Mouse (Mus musculus) heart, embryonic 11.5 days (tissue): ENCODE measurements at regions not wholly inside any gene's neighbourhood (a gene's known extent, or its start where the extent isn't known, plus 50 kb on each side); places are given as distances from the start of the nearest gene placed in this dataset.

Experiments used
- ATAC-seq: fragments of 200-750 bp; cut with Nextera tagmentation; replicated peaks from 2 replicates; pipeline ENCODE4 v1.8.0; 2017; ENCODE audit warnings: moderate library complexity; ENCODE audit not compliant: insufficient number of reproducible peaks, low FRiP score, low TSS enrichment
- H3K27ac ChIP-seq: fragments of 300-500 bp; sonication (generic); 2 replicates; pipeline ENCODE4 v1.5.1; 2014; ENCODE audit warnings: mild to moderate bottlenecking, low read depth, low read length
- H3K27me3 ChIP-seq: fragments of 300-500 bp; sonication (generic); 2 replicates; pipeline ENCODE4 v1.6.1; 2014; ENCODE audit warnings: mild to moderate bottlenecking, low read length, mixed read lengths; ENCODE audit not compliant: control insufficient read depth, insufficient read depth
- H3K36me3 ChIP-seq: fragments of 300-500 bp; sonication (generic); 2 replicates; pipeline ENCODE4 v1.6.1; 2014; ENCODE audit warnings: mild to moderate bottlenecking, low read length, moderate library complexity, mixed read lengths; ENCODE audit not compliant: control insufficient read depth, insufficient read depth
- H3K4me1 ChIP-seq: fragments of 300-500 bp; sonication (generic); 2 replicates; pipeline ENCODE4 v1.6.1; 2014; ENCODE audit warnings: low read length; ENCODE audit not compliant: control insufficient read depth, insufficient read depth
- H3K4me2 ChIP-seq: fragments of 300-500 bp; sonication (generic); 2 replicates; pipeline ENCODE4 v1.6.1; 2014; ENCODE audit warnings: mild to moderate bottlenecking, moderate library complexity
- H3K4me3 ChIP-seq: fragments of 300-500 bp; sonication (generic); 2 replicates; pipeline ENCODE4 v1.5.1; 2014; ENCODE audit warnings: low read depth, low read length
- H3K9ac ChIP-seq: fragments of 300-500 bp; sonication (generic); 2 replicates; pipeline ENCODE4 v1.6.1; 2014; ENCODE audit warnings: mild to moderate bottlenecking, low read depth, low read length, moderate library complexity
- H3K9me3 ChIP-seq: fragments of 300-500 bp; sonication (generic); replicated peaks from 2 replicates; pipeline ENCODE4 v1.6.1; 2016; ENCODE audit warnings: low read length; ENCODE audit not compliant: control insufficient read depth
- WGBS: fragments of 180-500 bp; shearing (Covaris S2); extraction: QIAGEN DNeasy Blood & Tissue Kit; methylation state at CpG from one replicate; pipeline ENCODE4 v1.1.7; 2014; ENCODE audit not compliant: insufficient replicate concordance; 5-methylcytosine and 5-hydroxymethylcytosine counted together

DNA sequence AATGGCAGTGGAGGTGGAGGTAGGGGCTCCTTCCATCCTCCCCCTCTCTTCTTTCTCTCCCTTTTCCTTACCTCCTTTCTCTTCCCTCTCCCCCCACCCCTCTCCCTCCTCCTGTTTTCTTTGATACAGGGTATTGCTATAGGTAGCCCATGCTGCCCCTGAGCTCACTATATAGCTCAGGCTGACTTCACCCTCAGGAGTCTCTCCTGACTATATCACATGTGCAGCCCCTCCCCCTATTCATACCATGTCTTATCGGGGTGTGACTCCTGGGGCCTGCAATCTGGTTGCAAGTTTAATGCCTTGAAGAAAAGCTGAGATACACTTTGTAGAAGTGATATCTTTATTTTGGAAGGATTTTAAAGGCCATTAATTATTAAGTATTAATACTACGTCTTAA lies 126.4 kb upstream of the Tgfbr2 start:
- ATAC-seq: no peak
- Histone ChIP-seq H3K9me3 (no peaks in the 10 kb centered on the region), H3K4me3 (no peak overlapping the region), H3K27me3 (no peaks in the 10 kb centered on the region), H3K9ac (no peak overlapping the region), H3K27ac (no peak overlapping the region), H3K36me3 (no peaks in the 10 kb centered on the region), H3K4me1 (no peaks in the 10 kb centered on the region), H3K4me2 (no peak overlapping the region)
- WGBS: 74% methylated on average over 2 of the region's 2 CpGs

DNA sequence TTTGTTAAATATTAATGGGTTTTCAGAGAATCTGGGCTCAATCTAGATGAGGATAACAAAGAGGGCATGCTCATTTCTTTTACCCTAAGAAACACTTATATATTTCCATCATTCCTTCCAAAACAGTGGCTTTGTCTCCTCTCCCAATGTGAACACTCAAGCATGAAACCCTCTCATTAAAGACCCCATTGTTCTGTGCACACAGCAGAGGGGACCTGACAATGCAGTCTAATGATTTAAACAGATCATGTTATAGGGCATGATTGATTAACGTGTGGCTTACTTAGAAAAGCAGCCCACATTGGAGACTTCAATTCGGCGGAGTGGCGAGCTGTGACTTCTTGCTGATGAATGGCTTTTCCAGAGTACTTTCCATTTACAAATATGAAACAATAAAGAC lies 123.6 kb upstream of the Tgfbr2 start:
- H3K36me3 ChIP-seq: no peaks in the 10 kb centered on the region
- no peak overlapping the region for H3K4me2 ChIP-seq
- no peaks in the 10 kb centered on the region for H3K27me3 ChIP-seq
- no peaks in the 10 kb centered on the region for H3K9me3 ChIP-seq
- no peak overlapping the region for H3K9ac ChIP-seq
- no peak overlapping the region for H3K4me3 ChIP-seq
- 88% methylated on average over 4 of the region's 4 CpGs for WGBS
- no peak for ATAC-seq
- H3K4me1 ChIP-seq: no peaks in the 10 kb centered on the region
- H3K27ac ChIP-seq: no peak overlapping the region

- ATAC-seq: no peak
- Histone ChIP-seq H3K4me2 (no peak overlapping the region), H3K9me3 (no peaks in the 10 kb centered on the region), H3K4me1 (no peaks in the 10 kb centered on the region), H3K9ac (no peak overlapping the region), H3K27me3 (no peaks in the 10 kb centered on the region), H3K27ac (no peak overlapping the region), H3K4me3 (no peak overlapping the region), H3K36me3 (no peaks in the 10 kb centered on the region)
- WGBS: 85% methylated on average over 7 of the region's 7 CpGs
Observed at GRCm38 (mm10) chr9:116296349-116296748, 121.2 kb upstream of the Tgfbr2 start.

DNA sequence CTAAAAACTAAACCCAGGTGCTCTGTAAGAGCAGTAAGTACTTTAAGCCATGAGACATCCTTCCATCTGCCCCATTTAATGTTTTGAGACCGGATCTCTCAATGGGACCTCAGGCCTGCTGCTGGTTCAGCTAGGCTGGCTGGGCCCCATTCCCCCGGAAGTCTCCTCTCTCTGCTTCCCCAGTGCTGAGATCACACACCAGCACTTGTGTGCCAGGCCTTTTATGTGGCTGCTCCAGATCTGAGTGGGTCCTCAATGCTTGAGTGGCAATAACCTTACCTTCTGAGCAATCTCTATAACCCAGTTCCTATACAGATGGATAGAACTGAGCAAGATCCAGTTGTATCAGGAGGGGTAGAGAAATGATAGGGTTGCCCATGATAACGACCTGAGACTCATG lies 118.9 kb upstream of the Tgfbr2 start:
- Histone ChIP-seq H3K9me3 (no peaks in the 10 kb centered on the region), H3K4me3 (no peak overlapping the region), H3K4me2 (no peak overlapping the region), H3K4me1 (no peaks in the 10 kb centered on the region), H3K36me3 (no peaks in the 10 kb centered on the region), H3K27me3 (no peaks in the 10 kb centered on the region), H3K27ac (no peak overlapping the region), H3K9ac (no peak overlapping the region)
- 50% methylated on average over 3 of the region's 3 CpGs for WGBS
- ATAC-seq: no peak

DNA sequence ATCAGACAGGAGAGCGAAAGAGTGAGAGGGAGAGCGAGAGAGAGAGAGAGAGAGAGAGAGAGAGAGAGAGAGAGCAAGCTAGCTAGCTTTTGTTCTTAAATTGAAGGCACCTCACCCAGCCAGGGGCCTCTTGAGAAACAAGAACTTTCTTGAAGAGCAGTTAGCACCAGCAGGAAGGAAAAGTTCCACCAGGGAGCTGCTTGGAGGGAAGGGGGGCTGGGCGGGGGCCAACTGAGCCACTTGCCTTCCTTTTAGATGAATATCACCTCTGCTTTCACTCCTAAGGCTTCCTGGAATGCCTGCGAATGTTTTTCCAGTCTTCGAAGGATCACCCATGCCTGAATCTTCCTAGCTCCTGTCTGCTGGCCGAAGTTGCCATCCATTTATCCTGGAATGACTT lies 118.0 kb upstream of the Tgfbr2 start:
- no peak for ATAC-seq
- Histone ChIP-seq H3K27me3 (no peaks in the 10 kb centered on the region), H3K9me3 (no peaks in the 10 kb centered on the region), H3K36me3 (no peaks in the 10 kb centered on the region), H3K9ac (no peak overlapping the region), H3K4me1 (no peaks in the 10 kb centered on the region), H3K4me2 (no peak overlapping the region), H3K27ac (no peak overlapping the region), H3K4me3 (no peak overlapping the region)
- WGBS: 55% methylated on average over 6 of the region's 6 CpGs

DNA sequence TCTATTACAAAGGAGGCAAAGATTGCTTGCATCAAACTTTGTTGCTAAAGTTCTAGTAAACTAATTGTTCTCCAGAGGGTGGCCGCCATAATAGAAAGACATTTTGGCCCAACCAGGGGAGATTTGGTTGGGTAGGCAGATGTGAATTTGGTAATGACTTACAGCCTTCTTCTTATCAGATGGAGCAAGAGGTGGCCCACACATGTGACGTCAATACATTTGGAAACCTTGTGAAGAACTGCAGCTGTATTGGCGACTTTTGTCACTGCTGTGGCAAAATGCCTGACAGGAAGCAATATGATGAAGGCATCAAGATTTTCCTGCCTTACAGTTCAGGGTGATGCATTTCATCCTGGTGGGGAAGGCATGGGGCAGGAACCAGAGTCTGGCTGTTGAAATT lies 116.5 kb upstream of the Tgfbr2 start:
- no peak overlapping the region for H3K4me2 ChIP-seq
- H3K36me3 ChIP-seq: no peaks in the 10 kb centered on the region
- no peaks in the 10 kb centered on the region for H3K4me1 ChIP-seq
- no peaks in the 10 kb centered on the region for H3K27me3 ChIP-seq
- no peak overlapping the region for H3K4me3 ChIP-seq
- no peak overlapping the region for H3K9ac ChIP-seq
- ATAC-seq: no peak
- H3K27ac ChIP-seq: no peak overlapping the region
- no peaks in the 10 kb centered on the region for H3K9me3 ChIP-seq
- 77% methylated on average over 3 of the region's 3 CpGs for WGBS

DNA sequence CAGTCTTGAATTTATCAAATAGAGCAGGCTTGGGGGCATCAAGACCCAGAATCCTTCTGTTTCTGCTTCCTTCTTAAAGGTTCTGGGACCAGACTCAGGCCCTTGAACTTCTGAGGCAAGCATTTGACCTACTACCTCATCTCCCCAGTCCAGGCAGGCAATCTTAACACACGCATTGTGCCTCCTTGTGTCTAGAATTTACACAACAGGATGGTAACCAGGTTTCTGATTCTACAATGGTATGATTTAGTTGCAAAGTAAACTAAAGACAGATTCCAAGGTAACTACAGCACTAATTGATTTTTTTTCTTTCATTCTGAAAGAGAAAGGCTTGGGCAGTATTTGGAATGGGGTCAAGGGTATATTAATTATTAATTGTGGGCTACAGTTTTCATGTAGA lies 115.7 kb upstream of the Tgfbr2 start:
- no peak for ATAC-seq
- H3K27ac ChIP-seq: no peak overlapping the region
- H3K36me3 ChIP-seq: no peaks in the 10 kb centered on the region
- no peaks in the 10 kb centered on the region for H3K27me3 ChIP-seq
- H3K4me3 ChIP-seq: no peak overlapping the region
- H3K4me2 ChIP-seq: no peak overlapping the region
- H3K9ac ChIP-seq: no peak overlapping the region
- 94% methylated on average over 1 of the region's 1 CpGs for WGBS
- no peaks in the 10 kb centered on the region for H3K9me3 ChIP-seq
- H3K4me1 ChIP-seq: no peaks in the 10 kb centered on the region

- no peaks in the 10 kb centered on the region for H3K4me1 ChIP-seq
- H3K36me3 ChIP-seq: no peaks in the 10 kb centered on the region
- no peak overlapping the region for H3K4me2 ChIP-seq
- no peak overlapping the region for H3K4me3 ChIP-seq
- WGBS: 62% methylated on average over 11 of the region's 11 CpGs
- H3K27me3 ChIP-seq: no peaks in the 10 kb centered on the region
- H3K9ac ChIP-seq: no peak overlapping the region
- H3K27ac ChIP-seq: no peak overlapping the region
- no peak for ATAC-seq
- H3K9me3 ChIP-seq: no peaks in the 10 kb centered on the region
Observed at GRCm38 (mm10) chr9:116285691-116286431, 110.7 kb upstream of the Tgfbr2 start.

DNA sequence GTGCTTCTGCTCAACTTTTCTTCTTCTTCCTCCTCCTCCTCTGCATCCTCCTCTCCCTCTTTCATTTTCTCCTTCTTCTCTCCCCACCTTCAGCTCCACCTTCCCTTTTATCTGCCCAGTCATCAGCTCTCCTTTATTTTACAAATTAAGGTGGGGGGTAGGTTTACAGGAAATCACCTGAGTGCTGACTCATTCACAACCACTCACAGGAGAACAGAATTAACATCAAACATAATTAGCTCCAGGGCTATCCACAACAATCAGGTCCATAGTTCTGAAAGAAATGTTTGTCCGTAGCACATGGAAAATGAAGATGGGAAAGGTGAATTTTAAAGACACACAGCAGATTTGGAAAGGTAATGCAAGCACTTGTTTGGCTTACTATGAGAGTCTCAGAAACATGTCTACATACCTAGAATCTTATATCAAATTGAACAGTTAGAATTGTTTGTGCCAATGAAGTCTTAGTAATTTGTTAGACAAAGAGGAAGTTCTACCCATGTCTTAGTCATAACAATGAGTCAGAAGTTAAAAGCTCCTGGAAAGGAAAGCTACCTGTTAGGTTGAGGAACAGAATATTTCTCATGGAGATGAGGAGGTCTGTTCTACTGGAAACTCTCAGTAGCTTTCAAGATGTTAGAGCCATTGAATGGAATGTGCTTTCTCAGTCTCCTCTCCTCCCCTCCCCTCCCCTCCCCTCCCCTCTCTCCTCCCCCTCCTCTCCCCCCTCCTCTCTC lies 108.8 kb upstream of the Tgfbr2 start:
- H3K4me1 ChIP-seq: no peaks in the 10 kb centered on the region
- no peak overlapping the region for H3K9ac ChIP-seq
- H3K36me3 ChIP-seq: no peaks in the 10 kb centered on the region
- WGBS: 90% methylated on average over 1 of the region's 1 CpGs
- no peak overlapping the region for H3K27ac ChIP-seq
- no peak overlapping the region for H3K4me3 ChIP-seq
- ATAC-seq: no peak
- no peaks in the 10 kb centered on the region for H3K27me3 ChIP-seq
- no peak overlapping the region for H3K4me2 ChIP-seq
- no peaks in the 10 kb centered on the region for H3K9me3 ChIP-seq
